Mouse (Mus musculus) heart, embryonic 16.5 days (tissue): ENCODE data around the gene Rad23a. TPM values are rescaled to one million over a fixed set of nuclear protein-coding genes. Genes with fewer than 3 reads are reported as not detected.

Experiments
- ATAC-seq: fragments of 200-750 bp; cut with Nextera tagmentation; replicated peaks from 2 replicates; pipeline ENCODE4 v1.8.0; 2017; ENCODE audit warnings: moderate number of reproducible peaks; ENCODE audit not compliant: insufficient read depth, low FRiP score; ENCODE audit errors: extremely low read depth
- H3K27ac ChIP-seq: fragments of 300-500 bp; sonication (generic); 2 replicates; pipeline ENCODE4 v1.5.1; 2014; ENCODE audit warnings: mild to moderate bottlenecking, low read length, control low read depth, moderate library complexity
- H3K27me3 ChIP-seq: fragments of 300-500 bp; sonication (generic); 2 replicates; pipeline ENCODE4 v1.6.1; 2014; ENCODE audit warnings: low read length, mixed read lengths; ENCODE audit not compliant: control insufficient read depth, insufficient read depth
- H3K36me3 ChIP-seq: fragments of 300-500 bp; sonication (generic); 2 replicates; pipeline ENCODE4 v1.6.1; 2014; ENCODE audit not compliant: control insufficient read depth, insufficient read depth
- H3K4me1 ChIP-seq: fragments of 300-500 bp; sonication (generic); 2 replicates; pipeline ENCODE4 v1.6.1; 2014; ENCODE audit warnings: low read length, mixed read lengths; ENCODE audit not compliant: control insufficient read depth, insufficient read depth
- H3K4me2 ChIP-seq: fragments of 300-500 bp; sonication (generic); 2 replicates; pipeline ENCODE4 v1.6.1; 2014; ENCODE audit warnings: low read depth, mild to moderate bottlenecking, control low read depth, low read length
- H3K4me3 ChIP-seq: fragments of 300-500 bp; sonication (generic); 2 replicates; pipeline ENCODE4 v1.5.1; 2014; ENCODE audit warnings: mild to moderate bottlenecking, control low read depth, low read length
- H3K9ac ChIP-seq: fragments of 300-500 bp; sonication (generic); 2 replicates; pipeline ENCODE4 v1.6.1; 2014; ENCODE audit warnings: low read length, control low read depth
- H3K9me3 ChIP-seq: fragments of 300-500 bp; sonication (generic); replicated peaks from 2 replicates; pipeline ENCODE4 v1.6.1; 2016; ENCODE audit warnings: low read length; ENCODE audit not compliant: control insufficient read depth
- WGBS: fragments of 180-500 bp; shearing (Covaris S2); extraction: QIAGEN DNeasy Blood & Tissue Kit; methylation state at CpG from one replicate; pipeline ENCODE4 v1.1.7; 2014; 5-methylcytosine and 5-hydroxymethylcytosine counted together
- polyA plus RNA-seq: library from polyadenylated mRNA; unstranded; fragments of >200 nt; fragmentation: Nextera tagmentation; extraction: Ambion mirVana; gene quantifications from 2 replicates; pipeline ENCODE4 v1.2.1, GENCODE M21; 2015

Rad23a gene
- polyA plus RNA-seq = 128 and 131 TPM in 2 replicates

GRCm38 (mm10) chr8:84840248-84840999 is at the start of gene Rad23a:
Gene Rad23a (minus strand): TSS chr8:84840665.
- Histone ChIP-seq H3K36me3 (peaks cover 66% of the 10 kb centered on the region), H3K27me3 (no peaks in the 10 kb centered on the region), H3K4me1 (peaks cover 25% of the 10 kb centered on the region), H3K4me3 (peak within 1 kb of the TSS; percentile 90), H3K4me2 (peak within 1 kb of the TSS; percentile 82), H3K9ac (peak within 1 kb of the TSS; percentile 92), H3K9me3 (no peaks in the 10 kb centered on the region), H3K27ac (peak within 1 kb of the TSS; percentile 93)
- under 1% methylated on average over 51 of the region's 55 CpGs for WGBS
- peak; percentile 92 for ATAC-seq

GRCm38 (mm10) chr8:84889141-84889540 is 48.7 kb upstream of the Rad23a start:
- peaks cover 20% of the 10 kb centered on the region; the same call in 1 of the 2 replicates for H3K36me3 ChIP-seq
- no peak for ATAC-seq

GRCm38 (mm10) chr8:84888280-84888679 is 47.8 kb upstream of the Rad23a start:
- no peak for ATAC-seq
- Histone ChIP-seq H3K4me1 (peaks cover 6% of the 10 kb centered on the region; the same call in 1 of the 2 replicates), H3K4me2 (no peak overlapping the region), H3K27me3 (no peaks in the 10 kb centered on the region), H3K9me3 (no peaks in the 10 kb centered on the region), H3K9ac (no peak overlapping the region), H3K27ac (no peak overlapping the region), H3K4me3 (no peak overlapping the region), H3K36me3 (peaks cover 20% of the 10 kb centered on the region; the same call in 1 of the 2 replicates)
- 93% methylated on average over 3 of the region's 3 CpGs for WGBS

More at GRCm38 (mm10) chr8:84889141-84889540, 48.7 kb upstream of the Rad23a start:
- H3K4me2 ChIP-seq = no peak overlapping the region
- H3K27ac ChIP-seq = no peak overlapping the region
- H3K27me3 ChIP-seq = no peaks in the 10 kb centered on the region
- H3K4me3 ChIP-seq = no peak overlapping the region
- 91% methylated on average over 1 of the region's 1 CpGs for WGBS
- peaks cover 8% of the 10 kb centered on the region; the same call in 1 of the 2 replicates for H3K4me1 ChIP-seq
- H3K9ac ChIP-seq = no peak overlapping the region
- H3K9me3 ChIP-seq = no peaks in the 10 kb centered on the region

- Histone ChIP-seq H3K27me3 (no peaks in the 10 kb centered on the region), H3K4me2 (no peak overlapping the region), H3K36me3 (peaks cover 14% of the 10 kb centered on the region; the same call in 1 of the 2 replicates), H3K27ac (no peak overlapping the region), H3K4me1 (no peaks in the 10 kb centered on the region), H3K4me3 (no peak overlapping the region), H3K9me3 (no peaks in the 10 kb centered on the region), H3K9ac (no peak overlapping the region)
- 76% methylated on average over 4 of the region's 4 CpGs for WGBS
- no peak for ATAC-seq
Observed at GRCm38 (mm10) chr8:84884728-84885127, 44.3 kb upstream of the Rad23a start.

GRCm38 (mm10) chr8:84878915-84879314 is 38.5 kb upstream of the Rad23a start:
- no peak for ATAC-seq
- Histone ChIP-seq H3K9ac (no peak overlapping the region), H3K27ac (no peak overlapping the region), H3K9me3 (no peaks in the 10 kb centered on the region), H3K4me2 (no peak overlapping the region), H3K4me3 (no peak overlapping the region), H3K4me1 (no peaks in the 10 kb centered on the region), H3K27me3 (no peaks in the 10 kb centered on the region), H3K36me3 (no peaks in the 10 kb centered on the region)
- 86% methylated on average over 1 of the region's 1 CpGs for WGBS

- H3K9ac ChIP-seq = no peak overlapping the region
- no peaks in the 10 kb centered on the region for H3K9me3 ChIP-seq
- H3K36me3 ChIP-seq = no peaks in the 10 kb centered on the region
- no peak overlapping the region for H3K4me2 ChIP-seq
- no peak overlapping the region for H3K27ac ChIP-seq
- peaks cover 4% of the 10 kb centered on the region for H3K4me1 ChIP-seq
- no peak for ATAC-seq
- WGBS = 76% methylated on average over 3 of the region's 3 CpGs
- no peaks in the 10 kb centered on the region for H3K27me3 ChIP-seq
- H3K4me3 ChIP-seq = no peak overlapping the region
Observed at GRCm38 (mm10) chr8:84877297-84878035, 37.0 kb upstream of the Rad23a start.

- ATAC-seq = no peak
- no peak overlapping the region for H3K27ac ChIP-seq
- no peaks in the 10 kb centered on the region for H3K36me3 ChIP-seq
- no peaks in the 10 kb centered on the region for H3K9me3 ChIP-seq
- no peak overlapping the region for H3K4me3 ChIP-seq
- H3K4me2 ChIP-seq = no peak overlapping the region
- no peaks in the 10 kb centered on the region for H3K27me3 ChIP-seq
- 76% methylated on average over 3 of the region's 3 CpGs for WGBS
- H3K9ac ChIP-seq = no peak overlapping the region
- peaks cover 11% of the 10 kb centered on the region for H3K4me1 ChIP-seq
Observed at GRCm38 (mm10) chr8:84874339-84874738, 33.9 kb upstream of the Rad23a start.

- Histone ChIP-seq H3K4me2 (peak overlapping the region; percentile 95), H3K9me3 (no peaks in the 10 kb centered on the region), H3K4me3 (peak overlapping the region; percentile 58), H3K36me3 (peaks cover 10% of the 10 kb centered on the region), H3K4me1 (peaks cover 11% of the 10 kb centered on the region), H3K27me3 (no peaks in the 10 kb centered on the region), H3K27ac (no peak overlapping the region), H3K9ac (no peak overlapping the region)
- WGBS = 66% methylated on average over 4 of the region's 4 CpGs
- no peak for ATAC-seq
Observed at GRCm38 (mm10) chr8:84873016-84873415, 32.6 kb upstream of the Rad23a start.
